Mouse (Mus musculus) kidney, embryonic 14.5 days (tissue): ENCODE results near the gene Npas3. TPM values are rescaled to one million over a fixed set of nuclear protein-coding genes. Genes with fewer than 3 reads are reported as not detected.

Experiments used
- ATAC-seq: fragments of 200-750 bp; cut with Nextera tagmentation; 2 replicates; pipeline ENCODE4 v1.8.0; 2017; ENCODE audit warnings: moderate number of reproducible peaks, mild to moderate bottlenecking, moderate TSS enrichment, moderate library complexity; ENCODE audit not compliant: low FRiP score, low TSS enrichment
- H3K27ac ChIP-seq: fragments of 300-500 bp; sonication (generic); 2 replicates; pipeline ENCODE4 v1.5.1; 2014; ENCODE audit warnings: low read depth, mild to moderate bottlenecking, low read length, moderate library complexity, mixed read lengths
- H3K27me3 ChIP-seq: fragments of 300-500 bp; sonication (generic); 2 replicates; pipeline ENCODE4 v1.6.1; 2014; ENCODE audit warnings: mild to moderate bottlenecking, low read length; ENCODE audit not compliant: control insufficient read depth, insufficient read depth
- H3K36me3 ChIP-seq: fragments of 300-500 bp; sonication (generic); 2 replicates; pipeline ENCODE4 v1.6.1; 2014; ENCODE audit warnings: low read length, mixed read lengths; ENCODE audit not compliant: control insufficient read depth, insufficient read depth
- H3K4me1 ChIP-seq: fragments of 300-500 bp; sonication (generic); 2 replicates; pipeline ENCODE4 v1.6.1; 2014; ENCODE audit warnings: low read length, mixed read lengths; ENCODE audit not compliant: control insufficient read depth, insufficient read depth
- H3K4me2 ChIP-seq: fragments of 300-500 bp; sonication (generic); replicated peaks from 2 replicates; pipeline ENCODE4 v1.6.1; 2014; ENCODE audit warnings: low read depth, mild to moderate bottlenecking, low read length
- H3K4me3 ChIP-seq: fragments of 300-500 bp; sonication (generic); 2 replicates; pipeline ENCODE4 v1.5.1; 2014; ENCODE audit warnings: mild to moderate bottlenecking, low read length
- H3K9ac ChIP-seq: fragments of 300-500 bp; sonication (generic); 2 replicates; pipeline ENCODE4 v1.6.1; 2014; ENCODE audit warnings: low read depth, mild to moderate bottlenecking, low read length, moderate library complexity
- H3K9me3 ChIP-seq: fragments of 300-500 bp; sonication (generic); 2 replicates; pipeline ENCODE4 v1.6.1; 2016; ENCODE audit warnings: low read length; ENCODE audit not compliant: control insufficient read depth
- WGBS: fragments of 180-500 bp; shearing (Covaris S2); extraction: QIAGEN DNeasy Blood & Tissue Kit; methylation state at CpG from one replicate; pipeline ENCODE4 v1.1.7; 2014; 5-methylcytosine and 5-hydroxymethylcytosine counted together
- polyA plus RNA-seq: library from polyadenylated mRNA; unstranded; fragments of >200 nt; fragmentation: Nextera tagmentation; extraction: Ambion mirVana; gene quantifications from 2 replicates; pipeline ENCODE4 v1.2.1, GENCODE M21; 2014

The Npas3 gene
- polyA plus RNA-seq, 1 experiment from 2014 or later: 3.2 TPM

- H3K27ac ChIP-seq: no peak overlapping the region
- H3K36me3 ChIP-seq: no peaks in the 10 kb centered on the region
- H3K4me3 ChIP-seq: no peak overlapping the region
- WGBS: 53% methylated on average over 14 of the region's 14 CpGs
- no peak for ATAC-seq
- H3K9ac ChIP-seq: no peak overlapping the region
- 0 out of 2 replicates have a peak, but pooled peaks cover 6% of the 10 kb centered on the region for H3K4me1 ChIP-seq
- H3K27me3 ChIP-seq: no peaks in the 10 kb centered on the region
- no peaks in the 10 kb centered on the region for H3K9me3 ChIP-seq
- H3K4me2 ChIP-seq: no peak overlapping the region
Measured at GRCm38 (mm10) chr12:53771394-53771936, 523.0 kb downstream of the Npas3 start.

GRCm38 (mm10) chr12:53781850-53782552, 533.5 kb downstream of the Npas3 start:
- no peak for ATAC-seq

GRCm38 (mm10) chr12:53789501-53789900, 541.0 kb downstream of the Npas3 start:
- WGBS: 89% methylated on average over 10 of the region's 10 CpGs
- H3K4me3 ChIP-seq: no peak overlapping the region
- H3K9ac ChIP-seq: no peak overlapping the region
- no peak overlapping the region for H3K4me2 ChIP-seq
- H3K9me3 ChIP-seq: no peaks in the 10 kb centered on the region
- H3K27ac ChIP-seq: no peak overlapping the region
- H3K36me3 ChIP-seq: no peaks in the 10 kb centered on the region
- ATAC-seq: no peak
- H3K27me3 ChIP-seq: no peaks in the 10 kb centered on the region
- no peaks in the 10 kb centered on the region for H3K4me1 ChIP-seq

More at GRCm38 (mm10) chr12:53781850-53782552, 533.5 kb downstream of the Npas3 start:
- no peaks in the 10 kb centered on the region for H3K4me1 ChIP-seq
- H3K27ac ChIP-seq: no peak overlapping the region
- H3K4me2 ChIP-seq: no peak overlapping the region
- no peaks in the 10 kb centered on the region for H3K36me3 ChIP-seq
- H3K9ac ChIP-seq: no peak overlapping the region
- WGBS: 66% methylated on average over 11 of the region's 11 CpGs
- no peaks in the 10 kb centered on the region for H3K27me3 ChIP-seq
- H3K9me3 ChIP-seq: no peaks in the 10 kb centered on the region
- H3K4me3 ChIP-seq: no peak overlapping the region

- Histone ChIP-seq H3K9me3 (no peaks in the 10 kb centered on the region), H3K36me3 (no peaks in the 10 kb centered on the region), H3K27ac (no peak overlapping the region), H3K4me3 (no peak overlapping the region), H3K27me3 (no peaks in the 10 kb centered on the region), H3K9ac (no peak overlapping the region), H3K4me1 (no peaks in the 10 kb centered on the region), H3K4me2 (no peak overlapping the region)
- ATAC-seq: no peak
- 86% methylated on average over 6 of the region's 6 CpGs for WGBS
Measured at GRCm38 (mm10) chr12:53794718-53795400, 546.4 kb downstream of the Npas3 start.

DNA sequence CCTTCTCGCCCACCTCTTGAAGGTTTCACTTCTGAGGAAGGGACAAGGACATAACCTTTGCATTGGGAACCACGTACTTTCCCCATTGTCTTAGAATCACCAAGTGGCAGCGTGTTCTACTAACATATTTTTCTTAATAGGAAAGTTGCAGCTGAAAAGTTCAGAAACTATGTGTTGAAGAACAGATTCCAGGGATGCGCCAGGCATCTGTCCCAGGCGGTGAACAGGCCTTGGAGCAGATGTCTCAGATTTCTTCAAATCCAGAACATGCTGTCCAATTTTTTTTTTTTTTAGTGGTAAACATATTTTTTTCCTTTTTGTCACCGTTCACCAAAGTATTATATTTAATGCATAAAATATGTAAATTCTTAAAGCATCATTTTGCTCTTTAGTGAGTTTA, 553.4 kb downstream of the Npas3 start:
- Histone ChIP-seq H3K4me2 (no peak overlapping the region), H3K27me3 (no peaks in the 10 kb centered on the region), H3K4me1 (no peaks in the 10 kb centered on the region), H3K27ac (no peak overlapping the region), H3K36me3 (no peaks in the 10 kb centered on the region), H3K9ac (no peak overlapping the region), H3K9me3 (no peaks in the 10 kb centered on the region), H3K4me3 (no peak overlapping the region)
- WGBS: 91% methylated on average over 6 of the region's 6 CpGs
- ATAC-seq: no peak

- Histone ChIP-seq H3K27ac (no peak overlapping the region), H3K36me3 (no peaks in the 10 kb centered on the region), H3K9ac (no peak overlapping the region), H3K4me1 (no peaks in the 10 kb centered on the region), H3K9me3 (no peaks in the 10 kb centered on the region), H3K27me3 (no peaks in the 10 kb centered on the region), H3K4me3 (no peak overlapping the region), H3K4me2 (no peak overlapping the region)
- 68% methylated on average over 7 of the region's 7 CpGs for WGBS
- ATAC-seq: no peak
Measured at GRCm38 (mm10) chr12:53802381-53802780, 553.9 kb downstream of the Npas3 start.

DNA sequence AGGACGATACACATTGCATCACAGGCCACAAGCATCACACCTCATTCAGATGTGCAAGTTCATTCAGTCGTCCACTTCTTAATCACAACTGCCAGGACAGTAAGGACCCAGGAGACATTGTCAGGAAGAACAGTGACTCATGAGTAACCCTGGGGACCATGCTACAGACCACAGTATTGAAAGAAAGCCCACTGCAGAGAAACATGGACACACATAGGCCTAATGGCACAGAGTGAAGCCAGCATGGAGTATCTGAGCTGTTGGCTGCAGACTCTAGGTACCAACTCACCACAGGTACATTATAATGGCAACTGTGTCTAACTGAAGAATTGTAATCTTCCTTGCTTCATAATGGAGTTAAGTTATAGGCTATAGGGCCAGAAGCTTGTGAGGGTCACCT, 561.6 kb downstream of the Npas3 start:
- Histone ChIP-seq H3K9ac (no peak overlapping the region), H3K4me2 (no peak overlapping the region), H3K36me3 (no peaks in the 10 kb centered on the region), H3K4me1 (peaks cover 9% of the 10 kb centered on the region; the same call in 1 of the 2 replicates), H3K27ac (no peak overlapping the region), H3K27me3 (no peaks in the 10 kb centered on the region), H3K4me3 (no peak overlapping the region), H3K9me3 (no peaks in the 10 kb centered on the region)
- 91% methylated on average over 2 of the region's 2 CpGs for WGBS
- ATAC-seq: no peak

DNA sequence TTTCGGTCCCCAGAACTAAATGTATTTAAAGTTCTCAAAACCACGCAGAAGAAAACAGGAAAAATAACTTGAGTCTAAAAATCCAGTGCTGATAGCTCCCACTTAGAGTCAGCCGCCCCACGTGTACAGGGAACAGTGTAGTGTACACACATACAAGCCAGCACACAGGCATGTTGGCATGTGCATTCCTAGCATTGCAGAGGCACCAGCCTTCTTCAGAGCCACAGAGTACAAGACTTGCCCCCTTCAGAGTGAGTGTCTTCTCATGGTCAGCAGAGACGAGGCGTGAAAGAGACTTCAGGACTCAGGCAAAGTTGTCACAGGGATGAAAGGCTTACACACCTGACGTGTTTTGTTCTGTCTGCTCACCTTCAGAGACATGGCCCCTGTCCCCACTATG, 565.8 kb downstream of the Npas3 start:
- H3K4me1 ChIP-seq: peaks cover 9% of the 10 kb centered on the region; the same call in 1 of the 2 replicates
- H3K27ac ChIP-seq: no peak overlapping the region
- H3K9me3 ChIP-seq: no peaks in the 10 kb centered on the region
- H3K4me2 ChIP-seq: no peak overlapping the region
- no peaks in the 10 kb centered on the region for H3K27me3 ChIP-seq
- no peak overlapping the region for H3K4me3 ChIP-seq
- no peak for ATAC-seq
- 95% methylated on average over 7 of the region's 7 CpGs for WGBS
- no peaks in the 10 kb centered on the region for H3K36me3 ChIP-seq
- H3K9ac ChIP-seq: no peak overlapping the region

DNA sequence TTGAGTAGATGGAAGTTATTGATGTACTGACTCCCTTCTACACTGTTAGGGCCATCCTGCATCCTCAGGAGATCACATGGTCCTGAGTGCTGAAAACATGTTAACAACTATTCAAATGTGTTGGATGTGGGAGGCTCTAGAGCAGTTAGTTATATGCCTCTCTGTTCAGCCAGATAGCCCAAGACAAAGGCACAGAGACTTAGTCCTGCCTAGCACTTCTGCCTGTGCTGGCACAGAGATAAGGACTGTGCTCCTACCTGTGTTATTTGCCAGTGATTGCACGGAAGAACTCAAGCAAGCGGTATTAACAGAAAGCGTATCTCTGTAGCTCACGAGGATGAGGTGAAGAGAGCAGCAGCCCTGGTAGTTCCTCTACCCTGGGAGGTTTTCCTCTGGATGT, 571.5 kb downstream of the Npas3 start:
- no peaks in the 10 kb centered on the region for H3K9me3 ChIP-seq
- H3K4me1 ChIP-seq: no peaks in the 10 kb centered on the region
- H3K27me3 ChIP-seq: no peaks in the 10 kb centered on the region
- no peak overlapping the region for H3K9ac ChIP-seq
- H3K36me3 ChIP-seq: no peaks in the 10 kb centered on the region
- no peak overlapping the region for H3K27ac ChIP-seq
- H3K4me3 ChIP-seq: no peak overlapping the region
- H3K4me2 ChIP-seq: no peak overlapping the region
- 93% methylated on average over 4 of the region's 4 CpGs for WGBS
- ATAC-seq: no peak
